Mouse (Mus musculus): ENCODE data around the gene Prmt7. TPM values are rescaled to one million over a fixed set of nuclear protein-coding genes. Genes with fewer than 3 reads are reported as not detected.

Gene Prmt7
- polyA plus RNA-seq, 1 experiment = 8.0 TPM

- no peak overlapping the region for H3K4me3 ChIP-seq (ENCODE audit: insufficient read depth, low read depth, low read length)
- H3K27ac ChIP-seq (replicated peaks; ENCODE audit: low read depth, low read length) = no peak overlapping the region
- no peaks in the 10 kb centered on the region for H3K4me1 ChIP-seq (ENCODE audit: control insufficient read depth, insufficient read depth, insufficient read length, low read length)
Observed at GRCm38 (mm10) chr8:106289464-106289863, 78.7 kb downstream of the Prmt7 start.

DNA sequence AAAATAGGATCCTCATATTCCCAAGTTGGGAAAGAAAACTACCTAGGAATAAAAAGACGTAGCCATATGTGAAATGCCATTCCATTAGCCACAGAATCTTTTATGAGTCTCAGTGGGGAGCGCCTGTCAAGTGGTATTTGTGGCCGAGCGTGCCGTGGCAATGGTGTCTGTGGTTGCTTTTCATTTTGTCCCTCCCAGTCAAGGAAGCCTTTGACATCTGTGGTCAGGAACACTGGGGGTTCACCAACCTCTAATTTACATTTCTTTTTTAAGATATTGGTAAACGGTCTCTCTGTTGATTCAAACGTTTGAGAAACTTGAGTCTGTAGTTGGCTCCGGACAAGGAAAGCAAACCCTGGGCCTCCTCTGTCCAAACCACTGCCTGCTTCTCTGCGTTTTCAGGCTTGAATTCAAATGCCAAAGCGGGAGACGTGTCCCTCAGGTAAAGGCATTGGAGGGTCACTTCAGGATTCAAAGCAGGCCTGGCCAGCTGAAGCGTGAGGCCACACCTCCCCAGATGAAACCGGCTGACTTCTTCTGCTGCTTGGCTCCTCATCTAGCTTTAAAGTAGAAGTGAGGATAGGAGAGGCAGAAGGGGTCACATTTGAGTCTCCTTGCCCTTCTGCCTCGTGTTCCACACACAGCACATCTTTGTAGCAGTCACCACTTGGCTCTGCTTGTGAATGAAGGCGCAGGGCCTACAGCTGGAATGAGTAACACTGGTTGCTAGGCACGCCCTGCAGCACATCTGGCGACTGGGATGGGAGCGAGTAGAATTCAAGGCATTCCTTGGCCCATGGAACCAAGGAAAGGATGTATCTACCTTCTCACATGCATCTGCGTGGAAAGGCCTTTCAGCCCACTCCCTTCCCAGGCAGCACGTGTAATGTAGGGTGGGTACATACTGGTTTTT lies 82.0 kb downstream of the Prmt7 start:
- H3K27ac ChIP-seq (replicated peaks; ENCODE audit: low read depth, low read length) = no peak overlapping the region

GRCm38 (mm10) chr8:106298261-106298660 lies 87.5 kb downstream of the Prmt7 start:
- no peak overlapping the region for H3K27ac ChIP-seq (replicated peaks; ENCODE audit: low read depth, low read length)
- peaks cover 2% of the 10 kb centered on the region; the same call in 1 of the 2 replicates for H3K4me1 ChIP-seq (ENCODE audit: control insufficient read depth, insufficient read depth, insufficient read length, low read length)
- H3K4me3 ChIP-seq (ENCODE audit: insufficient read depth, low read depth, low read length) = no peak overlapping the region

More for the DNA sequence above, 82.0 kb downstream of the Prmt7 start:
- Histone ChIP-seq H3K4me3 (ENCODE audit: insufficient read depth, low read depth, low read length) (no peak overlapping the region), H3K4me1 (ENCODE audit: control insufficient read depth, insufficient read depth, insufficient read length, low read length) (no peaks in the 10 kb centered on the region)

- H3K4me3 ChIP-seq (ENCODE audit: insufficient read depth, low read depth, low read length) = no peak overlapping the region
- H3K27ac ChIP-seq (replicated peaks; ENCODE audit: low read depth, low read length) = no peak overlapping the region
- H3K4me1 ChIP-seq (ENCODE audit: control insufficient read depth, insufficient read depth, insufficient read length, low read length) = peaks cover 2% of the 10 kb centered on the region; the same call in 1 of the 2 replicates
Observed at GRCm38 (mm10) chr8:106298846-106299245, 88.1 kb downstream of the Prmt7 start.

DNA sequence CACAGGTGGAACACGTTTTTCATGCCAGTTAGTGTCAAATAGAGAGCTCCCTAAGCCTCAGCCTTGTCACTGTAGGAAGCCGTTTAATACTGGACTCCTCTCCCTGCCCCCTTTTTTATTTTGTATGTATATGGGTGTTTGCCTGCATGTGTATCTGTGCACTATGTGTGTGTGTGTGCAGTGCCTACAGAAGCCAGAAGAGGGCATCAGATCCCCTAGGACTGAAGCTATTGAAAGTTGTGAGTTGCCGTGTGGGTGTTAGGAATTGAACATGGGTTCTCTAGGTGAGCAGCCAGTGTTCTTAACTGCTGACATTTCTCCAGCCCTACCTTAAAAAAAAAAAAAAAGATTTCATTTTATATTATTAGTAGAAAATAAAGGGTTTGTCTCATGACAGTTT lies 89.0 kb downstream of the Prmt7 start:
- Histone ChIP-seq H3K4me1 (ENCODE audit: control insufficient read depth, insufficient read depth, insufficient read length, low read length) (peaks cover 2% of the 10 kb centered on the region; the same call in 1 of the 2 replicates), H3K27ac (replicated peaks; ENCODE audit: low read depth, low read length) (no peak overlapping the region), H3K4me3 (ENCODE audit: insufficient read depth, low read depth, low read length) (no peak overlapping the region)

DNA sequence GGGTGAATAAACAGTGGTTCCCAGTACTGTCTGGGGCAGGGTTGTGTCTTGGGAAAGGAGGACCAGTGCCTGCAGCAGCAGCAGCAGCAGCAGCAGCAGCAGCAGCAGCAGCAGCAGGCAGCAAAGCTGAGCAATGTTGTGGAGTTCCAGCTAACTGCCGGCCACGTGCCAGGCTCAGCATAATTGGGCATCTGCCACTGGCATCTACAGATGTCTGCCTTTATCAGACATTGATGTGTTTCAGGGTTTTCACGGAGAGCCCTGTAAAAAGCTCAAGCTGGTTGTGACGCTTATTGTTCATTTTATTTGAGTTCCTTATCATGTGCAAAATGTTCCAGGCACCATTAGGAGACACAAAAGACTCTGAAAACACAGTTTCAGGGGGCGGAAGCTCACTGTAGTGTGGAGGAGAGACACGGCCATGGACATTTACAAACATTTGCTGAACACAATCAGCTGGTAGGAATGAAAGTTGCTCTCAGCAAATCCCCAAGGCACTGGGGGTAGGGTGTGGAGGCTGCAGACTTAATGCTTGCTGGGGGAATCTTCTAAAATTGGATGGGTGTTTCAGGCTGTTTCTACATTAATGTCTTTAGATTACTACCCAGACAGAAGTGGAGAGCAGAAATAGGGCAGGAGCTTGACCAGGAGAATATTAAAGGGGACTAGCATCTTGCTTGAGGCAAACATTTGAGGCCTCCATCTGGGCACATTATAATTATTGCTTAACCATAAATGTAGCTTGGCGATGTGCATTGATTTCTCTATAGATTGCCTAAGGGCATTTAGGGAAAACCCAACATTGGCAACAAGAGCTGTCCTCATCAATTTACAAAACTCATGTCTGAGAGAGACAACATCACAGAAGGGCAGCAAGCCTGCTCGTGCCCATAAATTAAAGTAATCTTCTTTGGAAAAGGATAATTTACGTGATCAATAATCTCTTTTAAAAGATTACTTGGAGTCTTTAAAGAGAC lies 90.3 kb downstream of the Prmt7 start:
- H3K4me1 ChIP-seq (ENCODE audit: control insufficient read depth, insufficient read depth, insufficient read length, low read length) = peaks cover 8% of the 10 kb centered on the region
- no peak overlapping the region for H3K27ac ChIP-seq (replicated peaks; ENCODE audit: low read depth, low read length)
- H3K4me3 ChIP-seq (ENCODE audit: insufficient read depth, low read depth, low read length) = no peak overlapping the region

Other genes with a start within 250 kb of the Prmt7 start
- 5.8 and 11.4 TPM in 2 replicates for gene Slc12a4, start 244.8 kb upstream of the Prmt7 start, polyA plus RNA-seq (2012; ENCODE audit: insufficient read depth, insufficient read length, missing spikeins)
- not detected in 2 replicates for gene Dpep3, start 231.5 kb upstream of the Prmt7 start, polyA plus RNA-seq (2012; ENCODE audit: insufficient read depth, insufficient read length, missing spikeins)
- gene Dus2, start 219.6 kb upstream of the Prmt7 start, polyA plus RNA-seq (2012; ENCODE audit: insufficient read depth, insufficient read length, missing spikeins) = 11.8 and 12.8 TPM in 2 replicates
- not detected in 2 replicates for gene Dpep2nb, start 205.0 kb upstream of the Prmt7 start, polyA plus RNA-seq (2012; ENCODE audit: insufficient read depth, insufficient read length, missing spikeins)
- gene Ddx28, start 199.1 kb upstream of the Prmt7 start, polyA plus RNA-seq (2012; ENCODE audit: insufficient read depth, insufficient read length, missing spikeins) = 7.1 TPM in 2 replicates
- gene Nfatc3, start 152.1 kb upstream of the Prmt7 start, polyA plus RNA-seq (2012; ENCODE audit: insufficient read depth, insufficient read length, missing spikeins) = 17.4 and 28.2 TPM in 2 replicates
- 0.63 and 1.5 TPM in 2 replicates for gene Esrp2, start 74.0 kb upstream of the Prmt7 start, polyA plus RNA-seq (2012; ENCODE audit: insufficient read depth, insufficient read length, missing spikeins)
- gene Pla2g15, start 60.5 kb upstream of the Prmt7 start, polyA plus RNA-seq (2012; ENCODE audit: insufficient read depth, insufficient read length, missing spikeins) = 7.8 and 13.4 TPM in 2 replicates
- gene Slc7a6, start 42.1 kb upstream of the Prmt7 start, polyA plus RNA-seq (2012; ENCODE audit: insufficient read depth, insufficient read length, missing spikeins) = 24.6 and 40.2 TPM in 2 replicates
- 13.1 and 15.2 TPM in 2 replicates for gene Slc7a6os, start within 50 bp of the Prmt7 start, polyA plus RNA-seq (2012; ENCODE audit: insufficient read depth, insufficient read length, missing spikeins)
- gene Smpd3, start 127.1 kb downstream of the Prmt7 start, polyA plus RNA-seq (2012; ENCODE audit: insufficient read depth, insufficient read length, missing spikeins) = 0.95 and 1.0 TPM in 2 replicates
- gene Zfp90, start 204.4 kb downstream of the Prmt7 start, polyA plus RNA-seq (2012; ENCODE audit: insufficient read depth, insufficient read length, missing spikeins) = 1.0 and 2.1 TPM in 2 replicates